Mouse (Mus musculus) right cerebral cortex, postnatal 10 days (tissue): Measurements from ENCODE around the gene Ppfia1.

Experiments
- DNase-seq, 2 experiments: peaks; one replicate each; pipeline ENCODE4 v3.0.0; 2021; ENCODE audit warnings: low spot score in 2 of 2

Gene Ppfia1

DNA sequence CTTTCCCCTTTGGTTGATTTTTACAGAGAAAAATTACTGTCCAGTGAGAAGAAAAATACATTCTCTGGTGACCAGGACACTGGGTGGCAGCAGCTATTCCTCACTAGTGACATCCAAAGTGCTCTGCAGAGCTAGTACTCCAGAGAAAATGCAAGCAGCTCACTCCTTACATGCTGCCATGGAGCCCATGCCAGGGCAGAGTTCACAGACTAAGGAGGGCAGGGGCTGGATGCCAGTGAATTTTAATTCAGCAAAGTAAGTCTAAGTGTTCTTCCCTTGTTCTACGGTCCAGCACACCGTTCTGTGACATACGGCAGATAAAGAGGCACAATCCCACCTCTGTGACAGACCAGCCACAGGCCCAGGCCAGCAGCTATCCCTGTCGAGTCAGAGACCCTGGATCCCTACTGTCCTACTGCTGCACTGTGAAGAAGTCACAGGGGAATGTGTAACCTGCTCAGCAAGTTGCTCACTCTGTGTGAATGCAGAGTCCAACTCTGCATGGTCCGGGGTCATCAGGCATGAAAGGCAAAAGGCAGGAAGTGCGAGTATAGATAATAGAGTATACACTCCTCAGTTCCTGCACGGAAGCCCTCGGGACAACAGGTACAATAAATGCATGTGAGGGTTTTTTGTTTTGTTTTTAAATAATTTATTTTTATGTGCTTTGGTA is 63.2 kb downstream of the Ppfia1 start:
- no peak for DNase-seq

DNA sequence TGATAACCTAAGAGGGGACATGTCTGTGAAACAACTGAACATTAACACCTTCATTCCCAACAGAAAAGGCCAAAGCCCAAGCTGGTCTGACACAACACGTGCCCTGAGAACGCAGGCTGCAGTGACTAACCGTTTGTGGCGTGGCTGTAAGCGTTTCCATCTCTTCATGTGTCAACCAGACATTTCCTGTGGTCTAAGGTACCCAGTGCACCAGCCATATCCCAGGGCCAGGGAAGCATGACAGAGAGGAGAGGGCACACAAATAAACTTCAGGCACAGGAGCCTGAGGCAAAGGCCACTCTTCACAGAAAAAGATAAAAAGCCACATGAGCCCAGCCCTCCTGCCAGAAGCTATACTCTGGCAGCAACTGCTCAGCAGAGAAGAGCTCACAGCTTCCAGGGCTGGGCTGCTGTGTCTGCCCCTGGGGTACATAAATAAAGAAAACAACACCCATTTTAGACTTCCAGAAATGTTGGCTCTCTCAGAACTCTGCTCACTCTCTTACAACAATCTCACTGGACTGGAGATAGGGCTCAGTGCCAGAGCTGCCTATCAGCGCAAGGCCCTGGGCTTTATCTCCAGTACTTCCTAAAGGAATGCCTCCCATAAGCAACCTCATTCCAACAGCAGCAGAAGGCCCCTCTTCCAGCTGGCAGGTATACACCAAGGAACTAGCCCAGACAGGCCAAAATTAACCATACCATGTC is 64.3 kb downstream of the Ppfia1 start:
- no peak for DNase-seq

DNA sequence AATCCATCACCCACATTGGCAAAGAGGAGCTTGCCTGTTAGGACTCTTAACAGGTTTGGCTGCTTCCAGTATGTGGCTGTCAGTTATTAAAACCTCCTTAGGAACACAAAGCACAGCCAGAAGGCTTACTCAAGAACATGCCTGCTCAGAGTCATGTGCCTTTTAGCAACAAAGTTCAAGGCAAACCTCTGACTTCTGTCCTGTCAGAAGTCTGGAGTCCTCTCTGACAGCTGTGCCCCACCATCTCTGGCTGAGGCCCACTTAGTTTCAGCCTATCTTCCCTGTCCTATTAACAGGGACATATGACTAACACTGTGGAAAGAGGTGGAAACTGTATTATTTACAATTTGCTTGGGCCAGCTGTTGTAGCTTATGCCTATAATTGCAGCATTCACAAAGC is 73.2 kb downstream of the Ppfia1 start:
- no peak for DNase-seq

DNA sequence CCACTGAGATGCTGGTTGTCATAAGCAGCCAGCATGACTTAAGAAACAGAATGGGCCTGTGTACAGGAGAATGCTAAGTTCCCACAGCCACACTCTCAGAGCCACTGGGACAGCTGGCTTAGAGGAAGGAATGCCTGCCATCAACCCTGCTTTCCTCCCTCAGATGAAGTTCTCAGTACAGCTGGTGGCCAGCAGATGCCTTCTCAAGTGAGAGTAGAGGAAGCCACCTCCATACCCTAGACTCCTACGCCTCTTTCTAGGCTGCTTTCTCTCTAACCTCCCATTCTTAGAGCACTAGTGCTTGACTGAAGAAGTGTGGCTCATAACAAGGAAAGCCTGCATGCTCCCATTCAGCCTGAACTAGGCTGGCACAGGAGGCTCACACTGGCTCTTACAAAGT is 74.0 kb downstream of the Ppfia1 start:
- peak; percentile 47 to 73 for DNase-seq

DNA sequence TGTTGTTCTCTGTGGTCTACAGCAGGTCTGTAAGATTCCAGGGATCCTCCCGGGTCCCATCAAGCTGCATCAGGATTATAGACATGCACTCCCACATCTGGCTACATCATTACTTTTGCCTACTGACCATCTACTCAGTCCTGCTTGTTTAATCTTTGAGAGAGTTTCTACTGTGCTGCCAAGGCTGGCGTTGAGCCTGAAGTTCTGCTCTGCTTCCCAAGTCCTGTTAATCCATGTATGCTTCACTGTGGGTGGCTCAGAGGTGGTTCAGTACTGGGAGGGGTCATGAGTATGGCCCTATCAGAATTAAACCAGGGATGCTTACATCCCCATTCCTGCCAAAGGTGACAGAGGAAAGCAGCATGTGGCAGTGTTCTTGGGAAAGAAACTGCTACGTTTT is 77.8 kb downstream of the Ppfia1 start:
- no peak for DNase-seq

- no peak for DNase-seq
These were observed 80.0 kb downstream of the Ppfia1 start for GRCm38 (mm10) chr7:144473486-144473885.

- DNase-seq, result no peak
These were observed 82.4 kb downstream of the Ppfia1 start for GRCm38 (mm10) chr7:144471103-144471502.

GRCm38 (mm10) chr7:144470545-144471059 is 82.9 kb downstream of the Ppfia1 start, which contains the start of gene Cttn:
TSS of gene Cttn (minus strand) at chr7:144471009.
- peak; percentile 94 to 95 for DNase-seq

DNA sequence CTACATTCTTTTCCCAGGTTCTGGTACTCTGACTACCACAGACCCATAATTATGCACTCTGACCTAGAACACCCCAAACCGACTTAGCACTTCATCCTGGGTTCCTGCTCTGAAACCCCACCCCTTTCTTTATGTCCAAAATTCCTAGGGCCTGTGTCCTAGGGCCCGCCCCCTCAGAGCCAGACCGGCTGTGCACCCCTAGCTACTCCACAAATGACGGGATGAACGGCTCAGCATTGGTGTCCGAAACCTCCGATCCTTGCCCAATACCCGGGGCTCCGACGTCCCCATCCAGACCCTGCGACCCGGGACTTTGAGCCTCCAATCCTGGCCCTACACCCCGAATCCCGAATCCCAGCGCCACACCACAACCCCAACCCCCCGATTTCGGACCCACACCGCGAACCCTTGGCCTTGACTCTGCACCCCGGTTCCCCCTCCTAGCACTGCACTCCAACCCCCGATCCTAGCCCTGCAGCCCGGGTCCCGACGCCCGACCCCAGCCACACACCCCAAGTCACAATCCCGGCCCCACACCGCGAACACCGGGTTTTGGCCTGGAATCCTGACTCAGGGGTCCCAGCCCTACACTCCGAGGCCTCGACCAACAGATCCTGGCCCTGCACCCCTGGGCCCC is 83.5 kb downstream of the Ppfia1 start:
- DNase-seq, result no peak

GRCm38 (mm10) chr7:144469181-144469641 is 84.3 kb downstream of the Ppfia1 start:
- DNase-seq, result no peak

DNA sequence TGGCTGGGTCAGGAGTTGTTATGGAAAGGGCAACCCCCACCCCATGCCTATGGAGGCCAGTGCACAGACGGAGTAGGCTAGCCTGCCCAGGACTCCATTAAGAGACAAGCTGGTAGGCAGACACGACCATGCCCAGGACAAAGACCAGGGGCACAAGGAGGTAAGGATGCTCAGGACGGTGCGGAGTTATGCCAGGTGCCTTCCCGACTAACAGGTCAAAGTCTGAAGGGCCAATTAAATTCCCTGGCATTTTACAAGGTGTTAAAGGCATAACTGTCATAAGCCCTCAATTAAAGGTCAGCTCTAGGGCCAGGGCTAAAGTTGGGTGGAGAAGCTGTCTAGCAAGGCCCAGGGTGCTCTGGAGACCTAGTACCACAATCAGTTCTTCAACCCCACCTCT is 84.8 kb downstream of the Ppfia1 start:
- DNase-seq, result no peak

- no peak for DNase-seq
These were observed 91.0 kb downstream of the Ppfia1 start for GRCm38 (mm10) chr7:144462577-144462976.

DNA sequence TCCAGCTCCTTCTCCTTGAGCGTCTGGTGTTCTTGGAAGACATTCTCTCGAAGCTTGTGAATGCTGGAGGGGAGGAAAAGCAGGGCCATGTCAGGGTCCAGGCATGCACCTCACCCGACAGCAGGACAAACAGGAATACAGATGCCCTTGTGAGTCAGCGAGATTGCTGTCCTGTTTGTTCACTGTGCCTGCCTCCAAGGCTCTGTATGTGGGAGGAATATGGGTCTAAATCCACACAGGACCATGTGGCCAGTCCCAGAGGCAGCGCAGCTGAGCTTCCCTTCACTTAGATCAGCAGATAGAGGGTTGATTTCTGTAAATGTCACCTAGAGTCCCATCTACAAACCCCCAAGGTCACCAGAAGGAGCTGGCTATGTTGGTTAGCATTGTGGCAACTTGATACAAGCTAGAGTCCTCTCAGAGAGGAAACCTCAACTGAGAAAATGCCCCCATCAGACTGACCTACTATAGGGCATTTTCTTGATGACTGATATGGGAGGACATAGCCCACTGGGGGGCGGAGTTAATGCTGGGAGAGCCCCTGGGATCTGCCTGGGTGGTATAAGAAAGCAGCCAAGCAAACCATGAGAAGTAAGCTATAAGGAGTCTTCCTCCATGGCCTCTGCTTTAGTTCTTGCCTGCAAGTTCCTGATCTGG is 92.2 kb downstream of the Ppfia1 start:
- DNase-seq, result no peak

- DNase-seq, result no peak
These were observed 94.6 kb downstream of the Ppfia1 start for GRCm38 (mm10) chr7:144458881-144459280.

- DNase-seq, result no peak
These were observed 102.9 kb downstream of the Ppfia1 start for GRCm38 (mm10) chr7:144450661-144451060.

- DNase-seq, result peak; percentile 92
These were observed 103.6 kb downstream of the Ppfia1 start for GRCm38 (mm10) chr7:144449637-144450570.

- no peak for DNase-seq
These were observed 105.3 kb downstream of the Ppfia1 start for GRCm38 (mm10) chr7:144448186-144448585.

DNA sequence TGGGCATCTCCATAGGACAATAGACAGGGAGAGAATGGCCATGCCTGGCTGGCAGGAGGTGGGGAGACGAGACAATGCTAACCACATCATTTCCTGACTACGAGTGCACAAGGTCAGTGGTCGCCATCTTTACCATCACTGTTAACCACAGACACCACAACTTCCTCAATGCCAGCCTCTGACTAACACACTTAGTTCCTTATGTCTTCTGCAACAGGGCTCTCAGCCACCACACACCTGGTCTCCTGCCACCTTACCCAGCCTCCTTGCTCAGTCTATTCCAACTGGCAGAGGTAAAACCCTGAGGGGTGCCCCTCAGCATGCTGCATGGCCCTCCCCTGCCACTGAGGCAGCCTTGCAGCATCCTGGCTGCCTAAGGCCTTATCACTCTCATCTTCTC is 106.4 kb downstream of the Ppfia1 start:
- no peak for DNase-seq

DNA sequence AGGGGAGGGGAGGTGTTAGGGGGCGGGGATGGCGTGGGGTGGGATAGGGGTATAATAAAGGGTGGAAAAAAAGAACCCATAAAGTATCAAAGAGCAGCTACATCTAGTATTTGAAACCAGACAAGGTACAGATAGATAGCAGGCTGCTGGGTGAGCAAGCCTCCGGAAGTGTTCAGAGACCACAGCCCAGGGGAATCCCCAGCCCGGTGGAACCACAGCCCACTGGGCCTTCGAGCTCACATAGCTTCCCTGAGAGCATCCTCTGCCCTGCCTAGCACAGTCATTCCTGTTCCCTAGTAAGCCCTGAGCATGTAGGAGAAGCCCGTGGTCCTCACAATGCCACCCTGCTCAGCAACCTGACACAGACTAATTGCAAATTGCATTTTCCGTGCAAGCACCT is 108.7 kb downstream of the Ppfia1 start:
- no peak for DNase-seq

- no peak for DNase-seq
These were observed 111.6 kb downstream of the Ppfia1 start for GRCm38 (mm10) chr7:144441976-144442375.

DNA sequence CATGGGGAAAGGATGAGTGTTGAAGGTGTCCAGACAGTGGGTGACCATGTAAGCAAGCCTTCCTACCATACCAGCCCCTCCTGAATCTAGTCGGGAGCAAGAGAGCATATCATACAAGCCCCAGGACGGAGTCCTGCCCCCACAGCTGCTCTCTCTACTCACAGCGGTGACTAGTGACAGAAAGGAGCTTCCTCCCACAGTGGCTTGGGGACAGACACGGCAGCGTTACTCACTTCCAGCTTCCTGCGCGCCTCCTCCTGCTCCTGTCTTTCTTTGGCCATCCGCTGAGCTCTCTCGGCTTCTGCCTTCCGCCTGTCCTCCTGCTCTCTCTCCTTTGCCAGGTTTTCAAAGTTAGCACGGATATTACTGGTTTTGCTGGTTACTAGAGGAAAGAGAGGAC is 112.1 kb downstream of the Ppfia1 start:
- no peak for DNase-seq
